8 mouse cellular contexts compared by ENCODE assay signal in genomic region chr3:108563309-108563708, GRCm38 (mm10). TPM values are rescaled to one million over a fixed set of nuclear protein-coding genes. Genes with fewer than 3 reads are reported as not detected.
DNase-seq lines count a peak whose midpoint lies in the region; ATAC-seq lines count a peak whose summit lies in the region.

No protein-coding gene starts in this region.

- H3K36me3 ChIP-seq in intestine, embryonic 14.5 days (ENCODE audit: control insufficient read depth, insufficient read depth, low read length): peaks cover 19% of the 10 kb centered on the region

- H3K27ac ChIP-seq in intestine, embryonic 14.5 days (ENCODE audit: low read depth): peak overlapping the region; percentile 85

- peaks cover 6% of the 10 kb centered on the region for H3K4me1 ChIP-seq in intestine, embryonic 14.5 days (replicated peaks; ENCODE audit: control insufficient read depth, insufficient read depth, low read length)

- H3K4me2 ChIP-seq in intestine, embryonic 14.5 days (ENCODE audit: low read length): peak overlapping the region; percentile 69

- H3K9me3 ChIP-seq in intestine, embryonic 14.5 days (ENCODE audit: control insufficient read depth, low read length): no peaks in the 10 kb centered on the region

- WGBS in intestine, embryonic 14.5 days: 3% methylated on average over 4 of the region's 4 CpGs

- no peak for ATAC-seq in intestine, embryonic 14.5 days (replicated peaks; ENCODE audit: low FRiP score, low TSS enrichment, low read depth)
- ATAC-seq in megakaryocyte-erythroid progenitor cell, adult 5-6 weeks (replicated peaks; ENCODE audit: low FRiP score, low TSS enrichment, poor library complexity, severe bottlenecking): peak; percentile 65

- DNase-seq in adrenal gland, adult 2 months: peak; percentile 85
- DNase-seq in embryo, embryonic 10.5 days (ENCODE audit: low spot score): peak; percentile 93
- DNase-seq in gastrocnemius, postnatal 14 days: peak; percentile 73
- DNase-seq in intestine, embryonic 14.5 days (ENCODE audit: low spot score): peak; percentile 88
- peak; percentile 85 to 86 for DNase-seq in left cerebral cortex, postnatal 14 days (ENCODE audit: low spot score in 2 of 2)
- DNase-seq in right cerebral cortex, postnatal 14 days: peak; percentile 78
- peak; percentile 58 to 75 for DNase-seq in urinary bladder, postnatal 4 days (ENCODE audit: low spot score in 2 of 2)

- H3K27me3 ChIP-seq in intestine, embryonic 14.5 days (replicated peaks; ENCODE audit: control insufficient read depth, insufficient read depth, low read length): no peaks in the 10 kb centered on the region

- H3K9ac ChIP-seq in intestine, embryonic 14.5 days (ENCODE audit: low read length): peak overlapping the region; percentile 30; the same call in 1 of the 2 replicates

- intact Hi-C loops in gastrocnemius, postnatal 14 days (cut with DNase I; ENCODE audit: low total_unique reads): loop anchor here (5.0 kb wide), 2 partner anchors 96 to 161 kb away; no protein-coding TSS in a partner anchor
- intact Hi-C loops in left cerebral cortex, postnatal 14 days (cut with DNase I): loop anchor here (5.0 kb wide), 1 partner anchor 161 kb away; no protein-coding TSS in a partner anchor

- H3K4me3 ChIP-seq in intestine, embryonic 14.5 days (ENCODE audit: low read depth, low read length): peak overlapping the region; percentile 82

RNA-seq across cellular contexts. Expression of gene Tmem167b, which starts 1.0 kb away (rescaled TPM):
- 10 to 100 TPM; 51.1 to 60.5 TPM for total RNA-seq in adrenal gland, adult 2 months (2021)
- 2.5 and 3.3 TPM in 2 replicates for polyA plus RNA-seq in adrenal gland, adult 2 months (2012; rRNA removed)
- 10 to 100 TPM; 17.7 to 19.7 TPM for total RNA-seq in gastrocnemius, postnatal 14 days (2021)
- polyA plus RNA-seq in intestine, embryonic 14.5 days (2014; fragmentation: Nextera tagmentation; extraction: Ambion mirVana): 34.9 and 37.9 TPM in 2 replicates
- 10 to 100 TPM; 36.3 to 39.0 TPM for total RNA-seq in left cerebral cortex, postnatal 14 days (2021)
- 8.1 and 15.6 TPM in 2 replicates for total RNA-seq in megakaryocyte-erythroid progenitor cell, adult 5-6 weeks (2014; fragmentation: Nextera tagmentation)
- total RNA-seq in megakaryocyte-erythroid progenitor cell, adult 5-6 weeks (2017): 29.1 and 36.7 TPM in 2 replicates

RNA-seq across cellular contexts. Expression of gene Taf13, which starts 8.2 kb away (rescaled TPM):
- total RNA-seq in adrenal gland, adult 2 months (2021): 10 to 100 TPM; 28.7 to 30.3 TPM
- polyA plus RNA-seq in adrenal gland, adult 2 months (2012; rRNA removed): 0.78 and 0.98 TPM in 2 replicates
- total RNA-seq in gastrocnemius, postnatal 14 days (2021): 10 to 100 TPM; 16.8 to 20.1 TPM
- 35.9 and 38.1 TPM in 2 replicates for polyA plus RNA-seq in intestine, embryonic 14.5 days (2014; fragmentation: Nextera tagmentation; extraction: Ambion mirVana)
- 10 to 100 TPM; 30.2 to 36.0 TPM for total RNA-seq in left cerebral cortex, postnatal 14 days (2021)
- total RNA-seq in megakaryocyte-erythroid progenitor cell, adult 5-6 weeks (2014; fragmentation: Nextera tagmentation): 8.2 and 16.8 TPM in 2 replicates
- total RNA-seq in megakaryocyte-erythroid progenitor cell, adult 5-6 weeks (2017): 9.3 and 16.8 TPM in 2 replicates

RNA-seq across cellular contexts. Expression of gene 5330417C22Rik, which starts 27.0 kb away (rescaled TPM):
- total RNA-seq in adrenal gland, adult 2 months (2021): 1 to 10 TPM; 2.4 to 6.5 TPM
- polyA plus RNA-seq in adrenal gland, adult 2 months (2012; rRNA removed): 2.4 and 2.5 TPM in 2 replicates
- under 1 TPM in 1 of 2 experiments, not detected in 1; 0.07 TPM for total RNA-seq in gastrocnemius, postnatal 14 days (2021)
- 1.2 and 9.5 TPM in 2 replicates for polyA plus RNA-seq in intestine, embryonic 14.5 days (2014; fragmentation: Nextera tagmentation; extraction: Ambion mirVana)
- 10 to 100 TPM; 26.9 to 31.9 TPM for total RNA-seq in left cerebral cortex, postnatal 14 days (2021)
- 0.49 TPM in 1 of 2 replicates, not detected in the other for total RNA-seq in megakaryocyte-erythroid progenitor cell, adult 5-6 weeks (2014; fragmentation: Nextera tagmentation)
- total RNA-seq in megakaryocyte-erythroid progenitor cell, adult 5-6 weeks (2017): 5.0 TPM in 1 of 2 replicates, not detected in the other

RNA-seq across cellular contexts. Expression of gene Wdr47, which starts 27.8 kb away (rescaled TPM):
- 10 to 100 TPM; 10.0 to 14.6 TPM for total RNA-seq in adrenal gland, adult 2 months (2021)
- polyA plus RNA-seq in adrenal gland, adult 2 months (2012; rRNA removed): 3.6 and 3.7 TPM in 2 replicates
- total RNA-seq in gastrocnemius, postnatal 14 days (2021): 1 to 10 TPM; 3.3 to 5.8 TPM
- polyA plus RNA-seq in intestine, embryonic 14.5 days (2014; fragmentation: Nextera tagmentation; extraction: Ambion mirVana): 10.8 and 11.2 TPM in 2 replicates
- total RNA-seq in left cerebral cortex, postnatal 14 days (2021): 100 to 1,000 TPM; 131 to 147 TPM
- total RNA-seq in megakaryocyte-erythroid progenitor cell, adult 5-6 weeks (2014; fragmentation: Nextera tagmentation): 3.9 and 7.8 TPM in 2 replicates
- total RNA-seq in megakaryocyte-erythroid progenitor cell, adult 5-6 weeks (2017): 5.4 and 19.6 TPM in 2 replicates

RNA-seq across cellular contexts. Expression of gene 1700013F07Rik, which starts 29.4 kb away (rescaled TPM):
- total RNA-seq in adrenal gland, adult 2 months (2021): not detected
- polyA plus RNA-seq in adrenal gland, adult 2 months (2012; rRNA removed): not detected in 2 replicates
- not detected for total RNA-seq in gastrocnemius, postnatal 14 days (2021)
- polyA plus RNA-seq in intestine, embryonic 14.5 days (2014; fragmentation: Nextera tagmentation; extraction: Ambion mirVana): not detected in 2 replicates
- total RNA-seq in left cerebral cortex, postnatal 14 days (2021): 1 to 10 TPM; 1.4 to 1.8 TPM
- total RNA-seq in megakaryocyte-erythroid progenitor cell, adult 5-6 weeks (2014; fragmentation: Nextera tagmentation): not detected in 2 replicates
- total RNA-seq in megakaryocyte-erythroid progenitor cell, adult 5-6 weeks (2017): not detected in 2 replicates
